Mouse (Mus musculus): ENCODE data around the gene E2f4. TPM values are rescaled to one million over a fixed set of nuclear protein-coding genes. Genes with fewer than 3 reads are reported as not detected.
A peak's percentile ranks its signal among the peaks of the same experiment; 100 is the strongest.

The E2f4 gene
- total and polyA plus RNA-seq, 3 experiments = 39.9 to 198 (median 51.0) TPM

GRCm38 (mm10) chr8:105303396-105303795, 5.9 kb downstream of the E2f4 start:
- H3K4me2 ChIP-seq (ENCODE audit: insufficient read depth, low read depth, poor library complexity, severe bottlenecking) = no peak overlapping the region
- dilution Hi-C loops (cut with MboI; ENCODE audit: extremely low pct_ligation_motif_present, extremely low pct_unique_long_range_greater_than_20kb, low sequenced_read_pairs) = no loop called here
- no peaks in the 10 kb centered on the region for H3K27me3 ChIP-seq (replicated peaks)

GRCm38 (mm10) chr8:105303874-105304273, 6.4 kb downstream of the E2f4 start:
- H3K27me3 ChIP-seq (replicated peaks) = no peaks in the 10 kb centered on the region
- H3K4me1 ChIP-seq (ENCODE audit: control insufficient read depth in 1 of 2, insufficient read depth in 2 of 2) = peaks cover 4 to 70% of the 10 kb centered on the region in 2 experiments
- H3K27ac ChIP-seq (ENCODE audit: insufficient read depth, low read depth) = no peak overlapping the region
- dilution Hi-C loops (cut with MboI; ENCODE audit: extremely low pct_ligation_motif_present, extremely low pct_unique_long_range_greater_than_20kb, low sequenced_read_pairs) (no loop called here), in situ Hi-C loops (cut with MboI; ENCODE audit: low pct_ligation_motif_present, low pct_unique_long_range_greater_than_20kb, low sequenced_read_pairs) (no loop called here)
- H3K79me2 ChIP-seq (replicated peaks; ENCODE audit: control insufficient read depth, extremely low read depth, insufficient read depth, poor library complexity, severe bottlenecking) = peaks cover 13% of the 10 kb centered on the region
- H3K36me3 ChIP-seq (replicated peaks in 1 of 2; ENCODE audit: control insufficient read depth in 1 of 2, insufficient read depth in 1 of 2, low read length in 1 of 2) = peaks cover 81 to 95% of the 10 kb centered on the region in 2 experiments
- H3K9ac ChIP-seq (ENCODE audit: insufficient read depth, low read depth) = no peak overlapping the region
- TF ChIP-seq E2F4 (IDR thresholded peaks at IDR 0.05; ENCODE audit: insufficient replicate concordance, low read depth, low read length) (no peak), JUND (conservative IDR thresholded peaks at IDR 0.05; ENCODE audit: low read depth, low read length) (no peak), MEF2A (IDR thresholded peaks at IDR 0.05; ENCODE audit: borderline replicate concordance, low read depth, low read length) (no peak), JUN (IDR thresholded peaks at IDR 0.05; ENCODE audit: insufficient read depth, low read depth, low read length) (no peak), IRF4 (IDR thresholded peaks at IDR 0.05; ENCODE audit: low read depth, low read length) (no peak), CTCF (conservative IDR thresholded peaks at IDR 0.05 in 1 of 2, IDR thresholded peaks at IDR 0.05 in 1 of 2; ENCODE audit: low read depth in 2 of 2, low read length in 2 of 2) (no peak), CHD2 (IDR thresholded peaks at IDR 0.05; ENCODE audit: low read length) (no peak), USF2 (conservative IDR thresholded peaks at IDR 0.05; ENCODE audit: low read depth, low read length) (no peak), RCOR1 (conservative IDR thresholded peaks at IDR 0.05; ENCODE audit: low read depth, low read length) (no peak), MAX (IDR thresholded peaks at IDR 0.05; ENCODE audit: low read length) (no peak)
- no peak overlapping the region for H3K4me3 ChIP-seq (replicated peaks in 1 of 3; ENCODE audit: low read depth in 2 of 3, low read length in 2 of 3, poor library complexity in 1 of 3)
- H3K4me2 ChIP-seq (ENCODE audit: insufficient read depth, low read depth, poor library complexity, severe bottlenecking) = no peak overlapping the region
- DNase-seq (ENCODE audit: extremely low read depth) = no peak
- H3K9me3 ChIP-seq (replicated peaks; ENCODE audit: low read length) = no peaks in the 10 kb centered on the region

More at GRCm38 (mm10) chr8:105303396-105303795, 5.9 kb downstream of the E2f4 start:
- peaks cover 4 to 74% of the 10 kb centered on the region in 2 experiments for H3K4me1 ChIP-seq (ENCODE audit: control insufficient read depth in 1 of 2, insufficient read depth in 2 of 2)
- in situ Hi-C loops (cut with MboI; ENCODE audit: low pct_ligation_motif_present, low pct_unique_long_range_greater_than_20kb, low sequenced_read_pairs) = no loop called here
- peaks cover 76 to 95% of the 10 kb centered on the region in 2 experiments for H3K36me3 ChIP-seq (replicated peaks in 1 of 2; ENCODE audit: control insufficient read depth in 1 of 2, insufficient read depth in 1 of 2, low read length in 1 of 2)
- DNase-seq (ENCODE audit: extremely low read depth) = no peak
- peak; percentile 64; the same call in 1 of the 2 replicates for TF ChIP-seq MAFK (IDR thresholded peaks at IDR 0.05; ENCODE audit: insufficient replicate concordance, low read length)
- no peak for TF ChIP-seq JUND (conservative IDR thresholded peaks at IDR 0.05; ENCODE audit: low read depth, low read length)
- no peak overlapping the region for H3K4me3 ChIP-seq (replicated peaks in 1 of 3; ENCODE audit: low read depth in 2 of 3, low read length in 2 of 3, poor library complexity in 1 of 3)
- no peak overlapping the region for H3K9ac ChIP-seq (ENCODE audit: insufficient read depth, low read depth)
- no peaks in the 10 kb centered on the region for H3K9me3 ChIP-seq (replicated peaks; ENCODE audit: low read length)
- H3K27ac ChIP-seq (ENCODE audit: insufficient read depth, low read depth) = no peak overlapping the region
- peaks cover 17% of the 10 kb centered on the region for H3K79me2 ChIP-seq (replicated peaks; ENCODE audit: control insufficient read depth, extremely low read depth, insufficient read depth, poor library complexity, severe bottlenecking)

- Histone ChIP-seq H3K27me3 (replicated peaks) (no peaks in the 10 kb centered on the region), H3K36me3 (replicated peaks in 1 of 2; ENCODE audit: control insufficient read depth in 1 of 2, insufficient read depth in 1 of 2, low read length in 1 of 2) (peaks cover 88 to 97% of the 10 kb centered on the region in 2 experiments), H3K4me3 (replicated peaks in 1 of 3; ENCODE audit: low read depth in 2 of 3, low read length in 2 of 3, poor library complexity in 1 of 3) (peak overlapping the region in 1 of 3 experiments; percentile 18), H3K4me1 (ENCODE audit: control insufficient read depth in 1 of 2, insufficient read depth in 2 of 2) (peaks cover 4 to 63% of the 10 kb centered on the region in 2 experiments), H3K27ac (ENCODE audit: insufficient read depth, low read depth) (peak overlapping the region; percentile 61; the same call in 1 of the 2 replicates), H3K79me2 (replicated peaks; ENCODE audit: control insufficient read depth, extremely low read depth, insufficient read depth, poor library complexity, severe bottlenecking) (peaks cover 8% of the 10 kb centered on the region), H3K9ac (ENCODE audit: insufficient read depth, low read depth) (no peak overlapping the region), H3K4me2 (ENCODE audit: insufficient read depth, low read depth, poor library complexity, severe bottlenecking) (no peak overlapping the region), H3K9me3 (replicated peaks; ENCODE audit: low read length) (no peaks in the 10 kb centered on the region)
- in situ Hi-C loops (cut with MboI; ENCODE audit: low pct_ligation_motif_present, low pct_unique_long_range_greater_than_20kb, low sequenced_read_pairs) = no loop called here
- dilution Hi-C loops (cut with MboI; ENCODE audit: extremely low pct_ligation_motif_present, extremely low pct_unique_long_range_greater_than_20kb, low sequenced_read_pairs) = no loop called here
- no peak for DNase-seq (ENCODE audit: extremely low read depth)
- no peak for TF ChIP-seq EP300 (IDR thresholded peaks at IDR 0.05; ENCODE audit: low read length)
- no peak for TF ChIP-seq IRF4 (IDR thresholded peaks at IDR 0.05; ENCODE audit: low read depth, low read length)
- peak; percentile 89 for TF ChIP-seq ZMIZ1 (IDR thresholded peaks at IDR 0.05; ENCODE audit: low read depth, low read length)
- no peak for TF ChIP-seq GABPA (IDR thresholded peaks at IDR 0.05; ENCODE audit: insufficient replicate concordance, low read depth, low read length)
- no peak for TF ChIP-seq SIN3A (IDR thresholded peaks at IDR 0.05; ENCODE audit: low read length)
- TF ChIP-seq CTCF (conservative IDR thresholded peaks at IDR 0.05 in 1 of 2, IDR thresholded peaks at IDR 0.05 in 1 of 2; ENCODE audit: low read depth in 2 of 2, low read length in 2 of 2) = no peak
- TF ChIP-seq POLR2AphosphoS2 (IDR thresholded peaks at IDR 0.05; ENCODE audit: low read depth, low read length) = 0 out of 2 replicates have a peak, but pooled peaks have one; percentile 44
Measured at GRCm38 (mm10) chr8:105304325-105305210, 7.1 kb downstream of the E2f4 start.

Measured in CH12.LX (cell line).